Mouse (Mus musculus) small intestine, adult 2 months (tissue): ENCODE measurements around the gene D930048N14Rik.

Experiments used
- CTCF ChIP-seq: fragments of 200-500 bp; IDR thresholded peaks from 2 replicates; pipeline ENCODE4 v1.5.1; 2012; ENCODE audit warnings: low read depth, mild to moderate bottlenecking, control low read depth, inconsistent platforms, low read length, moderate library complexity, mixed read lengths; ENCODE audit not compliant: insufficient replicate concordance, insufficient read length; ENCODE audit errors: extremely low read depth
- POLR2A ChIP-seq: fragments of 200-500 bp; IDR thresholded peaks from 2 replicates; pipeline ENCODE4 v1.6.1; 2012; ENCODE audit warnings: low read depth, mild to moderate bottlenecking, control low read depth, inconsistent platforms, low read length, moderate library complexity

- no peak for TF ChIP-seq POLR2A
- TF ChIP-seq CTCF, result no peak
These were observed 20.1 kb downstream of the D930048N14Rik start for GRCm38 (mm10) chr11:51670846-51671245.
